Mouse (Mus musculus) liver, embryonic 16.5 days (tissue): ENCODE measurements around the gene Eif4ebp2. TPM values are rescaled to one million over a fixed set of nuclear protein-coding genes. Genes with fewer than 3 reads are reported as not detected.

Source experiments
- ATAC-seq: fragments of 200-750 bp; cut with Nextera tagmentation; 2 replicates; pipeline ENCODE4 v1.8.0; 2017; ENCODE audit warnings: low read depth, mild to moderate bottlenecking, moderate number of reproducible peaks, moderate library complexity
- H3K27ac ChIP-seq: fragments of 300-500 bp; sonication (generic); 2 replicates; pipeline ENCODE4 v1.5.1; 2014; ENCODE audit warnings: mild to moderate bottlenecking, low read length
- H3K27me3 ChIP-seq: fragments of 300-500 bp; sonication (generic); 2 replicates; pipeline ENCODE4 v1.6.1; 2014; ENCODE audit warnings: low read depth, low read length, mixed read lengths; ENCODE audit not compliant: control insufficient read depth, insufficient read depth
- H3K36me3 ChIP-seq: fragments of 300-500 bp; sonication (generic); 2 replicates; pipeline ENCODE4 v1.6.1; 2014; ENCODE audit warnings: mild to moderate bottlenecking; ENCODE audit not compliant: control insufficient read depth, insufficient read depth
- H3K4me1 ChIP-seq: fragments of 300-500 bp; sonication (generic); 2 replicates; pipeline ENCODE4 v1.6.1; 2014; ENCODE audit warnings: low read depth, low read length, mixed read lengths; ENCODE audit not compliant: control insufficient read depth
- H3K4me2 ChIP-seq: fragments of 300-500 bp; sonication (generic); 2 replicates; pipeline ENCODE4 v1.6.1; 2014; ENCODE audit warnings: low read depth, low read length, mixed read lengths
- H3K4me3 ChIP-seq: fragments of 300-500 bp; sonication (generic); 2 replicates; pipeline ENCODE4 v1.5.1; 2014; ENCODE audit warnings: low read depth, mild to moderate bottlenecking, low read length
- H3K9ac ChIP-seq: fragments of 300-500 bp; sonication (generic); 2 replicates; pipeline ENCODE4 v1.6.1; 2014; ENCODE audit warnings: low read depth, low read length
- H3K9me3 ChIP-seq: fragments of 300-500 bp; sonication (generic); replicated peaks from 2 replicates; pipeline ENCODE4 v1.6.1; 2016; ENCODE audit warnings: low read length; ENCODE audit not compliant: control insufficient read depth
- WGBS: fragments of 180-500 bp; shearing (Covaris S2); extraction: QIAGEN DNeasy Blood & Tissue Kit; methylation state at CpG from one replicate; pipeline ENCODE4 v1.1.7; 2014; ENCODE audit not compliant: insufficient replicate concordance; 5-methylcytosine and 5-hydroxymethylcytosine counted together
- polyA plus RNA-seq: library from polyadenylated mRNA; unstranded; fragments of >200 nt; fragmentation: Nextera tagmentation; extraction: Ambion mirVana; gene quantifications from 2 replicates; pipeline ENCODE4 v1.2.1, GENCODE M21; 2015

Gene Eif4ebp2
- polyA plus RNA-seq, 1 experiment from 2014 or later: 39.4 TPM

DNA sequence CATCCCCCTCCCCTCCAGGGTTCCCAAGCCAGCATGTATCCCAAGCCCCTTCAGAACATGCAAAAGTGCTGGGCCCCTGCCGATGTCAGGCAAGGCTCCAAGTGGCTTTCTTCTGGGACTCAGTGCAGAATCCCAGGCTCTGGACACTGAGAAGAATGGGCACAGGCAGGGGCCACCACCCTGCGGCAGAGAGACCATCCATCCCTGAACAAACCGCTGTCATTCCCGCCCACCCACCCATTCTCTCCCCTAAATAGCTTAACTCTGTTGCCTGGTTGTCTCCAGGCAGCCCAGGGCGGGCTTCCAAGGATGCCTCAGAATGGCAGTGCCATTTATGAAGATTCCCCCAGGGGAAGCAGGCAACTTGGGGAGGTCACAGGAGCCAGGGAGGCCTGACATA is 63.4 kb downstream of the Eif4ebp2 start:
- peaks cover under 1% of the 10 kb centered on the region; the same call in 1 of the 2 replicates for H3K27me3 ChIP-seq
- 64% methylated on average over 5 of the region's 5 CpGs for WGBS
- no peaks in the 10 kb centered on the region for H3K36me3 ChIP-seq
- ATAC-seq: no peak
- H3K4me2 ChIP-seq: no peak overlapping the region
- no peaks in the 10 kb centered on the region for H3K4me1 ChIP-seq
- H3K9me3 ChIP-seq: no peaks in the 10 kb centered on the region
- H3K4me3 ChIP-seq: no peak overlapping the region
- H3K27ac ChIP-seq: no peak overlapping the region
- H3K9ac ChIP-seq: no peak overlapping the region

DNA sequence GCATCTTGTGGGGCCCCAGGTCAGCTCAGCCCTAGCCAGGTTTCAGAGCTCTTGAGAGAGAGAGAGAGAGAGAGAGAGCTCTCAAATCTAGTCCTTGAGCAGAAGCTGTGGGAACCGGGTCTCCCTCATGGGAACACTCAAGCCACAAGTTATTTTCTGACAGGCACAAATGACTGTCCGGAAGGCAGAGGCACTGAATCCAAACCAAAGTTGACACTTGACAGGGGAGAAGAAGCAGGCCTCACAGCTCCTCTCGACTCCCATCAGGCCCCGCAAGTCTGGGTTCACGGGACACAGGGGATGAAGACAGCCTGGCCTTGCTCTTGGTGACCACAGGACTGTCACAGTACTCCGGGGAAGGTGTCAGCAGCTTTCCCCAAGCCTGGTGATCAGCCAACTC is 66.2 kb downstream of the Eif4ebp2 start:
- H3K27me3 ChIP-seq: peaks cover 28% of the 10 kb centered on the region
- H3K4me3 ChIP-seq: no peak overlapping the region
- WGBS: 37% methylated on average over 6 of the region's 6 CpGs
- H3K27ac ChIP-seq: no peak overlapping the region
- no peak overlapping the region for H3K9ac ChIP-seq
- no peaks in the 10 kb centered on the region for H3K36me3 ChIP-seq
- H3K9me3 ChIP-seq: no peaks in the 10 kb centered on the region
- ATAC-seq: no peak
- peaks cover 7% of the 10 kb centered on the region for H3K4me1 ChIP-seq
- no peak overlapping the region for H3K4me2 ChIP-seq

DNA sequence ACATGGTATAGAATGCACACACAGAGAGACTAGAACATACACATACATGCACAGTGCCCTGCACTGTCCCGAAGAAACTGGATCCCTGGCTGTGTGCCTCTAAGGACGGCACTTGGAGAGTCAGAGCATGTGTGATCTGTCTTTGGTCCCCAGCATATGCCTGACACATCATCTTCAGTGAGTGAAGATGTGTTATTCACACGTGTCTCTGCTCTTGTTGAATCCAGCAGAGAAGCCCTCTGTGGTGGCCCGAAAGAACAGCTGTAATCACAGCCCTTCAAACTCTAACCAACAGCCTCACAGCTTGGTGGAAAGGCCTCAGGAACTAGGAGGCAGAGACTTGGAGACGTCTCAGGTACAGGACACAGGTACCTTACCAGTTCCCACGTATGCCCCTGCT is 67.3 kb downstream of the Eif4ebp2 start:
- Histone ChIP-seq H3K36me3 (no peaks in the 10 kb centered on the region), H3K27ac (no peak overlapping the region), H3K4me2 (no peak overlapping the region), H3K9ac (no peak overlapping the region), H3K27me3 (peaks cover 38% of the 10 kb centered on the region), H3K9me3 (no peaks in the 10 kb centered on the region), H3K4me1 (peaks cover 13% of the 10 kb centered on the region), H3K4me3 (no peak overlapping the region)
- no peak for ATAC-seq
- 63% methylated on average over 6 of the region's 6 CpGs for WGBS

DNA sequence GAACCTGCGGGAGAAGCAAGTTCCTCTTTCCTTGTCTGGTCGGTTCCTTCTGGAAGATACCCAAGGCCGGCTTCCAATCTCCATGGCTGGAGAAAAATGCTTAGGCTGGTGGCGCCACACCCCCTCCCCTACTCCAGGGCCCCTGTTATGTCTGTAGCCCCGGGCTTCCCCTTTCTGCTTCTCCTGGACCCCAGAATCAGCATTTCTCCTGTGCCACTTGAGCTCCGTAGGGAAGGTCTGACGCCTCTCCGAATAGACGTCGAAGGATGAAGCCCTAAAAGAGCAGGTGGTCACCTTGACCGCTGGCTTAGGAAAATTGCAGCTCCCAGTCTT is 68.8 kb downstream of the Eif4ebp2 start:
- Histone ChIP-seq H3K4me3 (peak overlapping the region; percentile 59), H3K9ac (no peak overlapping the region), H3K27ac (no peak overlapping the region), H3K4me1 (peaks cover 13% of the 10 kb centered on the region), H3K27me3 (peaks cover 40% of the 10 kb centered on the region), H3K4me2 (peak overlapping the region; percentile 70), H3K9me3 (no peaks in the 10 kb centered on the region), H3K36me3 (no peaks in the 10 kb centered on the region)
- 12% methylated on average over 11 of the region's 11 CpGs for WGBS
- no peak for ATAC-seq

DNA sequence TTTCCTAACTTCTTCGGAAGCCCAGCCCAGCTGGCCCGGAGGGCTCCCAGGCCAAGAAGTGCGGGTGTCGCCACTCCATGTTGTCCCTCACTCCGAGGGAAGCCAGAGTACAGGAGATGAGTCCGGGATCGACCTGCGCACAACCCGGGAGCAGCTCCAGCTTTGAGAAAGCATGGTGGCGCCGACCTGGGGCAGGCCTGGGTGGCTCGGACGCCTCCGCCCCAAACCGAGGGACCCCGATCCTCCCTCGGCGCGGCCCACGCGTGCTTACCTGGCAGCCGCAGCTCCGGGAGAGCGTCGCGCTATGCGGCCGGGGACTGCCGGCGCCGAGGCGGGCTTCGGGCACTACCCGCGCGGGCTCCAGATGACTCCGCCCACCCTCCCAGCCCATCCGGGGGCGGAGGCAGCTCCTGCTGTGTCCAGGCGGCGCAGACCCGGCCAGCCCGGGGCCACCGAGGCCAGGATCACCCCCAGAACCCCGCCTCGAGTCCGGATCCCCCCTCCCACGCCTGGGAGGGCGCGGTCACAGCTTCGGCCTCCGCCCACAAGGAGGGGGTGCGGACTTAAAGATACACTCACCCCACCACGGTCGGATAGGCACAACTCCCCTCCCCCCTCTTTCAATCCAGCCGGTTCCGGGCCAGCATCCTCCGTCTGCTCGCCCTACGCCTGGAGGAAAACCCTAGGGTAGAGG is 69.3 kb downstream of the Eif4ebp2 start, which contains the start of gene Pald1:
Pald1 (minus strand) TSS at position 510 of the 694 bp plus-strand sequence.
- H3K36me3 ChIP-seq: no peaks in the 10 kb centered on the region
- H3K27me3 ChIP-seq: peaks cover 40% of the 10 kb centered on the region
- under 1% methylated on average over 59 of the region's 60 CpGs for WGBS
- no peaks in the 10 kb centered on the region for H3K9me3 ChIP-seq
- peak within 1 kb of the TSS; percentile 70 for H3K4me2 ChIP-seq
- peaks cover 13% of the 10 kb centered on the region for H3K4me1 ChIP-seq
- H3K9ac ChIP-seq: peak within 1 kb of the TSS; percentile 46
- ATAC-seq: peak; percentile 81
- peak within 1 kb of the TSS; percentile 59 for H3K4me3 ChIP-seq
- no peak within 1 kb of the TSS for H3K27ac ChIP-seq

DNA sequence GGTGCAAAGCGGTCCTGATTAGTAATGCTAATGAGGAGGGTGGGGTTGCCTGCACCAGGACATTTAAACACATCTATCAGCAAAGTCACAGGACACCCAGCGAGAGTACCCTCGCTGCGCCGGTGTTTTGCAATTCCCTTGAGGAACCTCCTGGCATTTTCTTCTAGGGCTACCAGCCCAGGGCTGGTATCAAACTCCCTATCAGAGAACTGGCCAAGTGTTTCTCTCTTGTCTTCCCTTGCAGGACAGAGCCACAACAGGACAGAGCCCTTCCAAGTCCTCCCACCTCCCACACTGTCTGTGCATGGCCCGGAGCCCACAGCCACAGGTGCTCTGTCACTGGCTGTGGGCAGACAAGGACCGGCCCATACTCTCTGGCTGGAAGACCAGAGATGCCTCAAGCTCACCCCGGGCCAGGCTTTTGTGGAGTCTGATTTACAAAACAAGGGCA is 70.2 kb downstream of the Eif4ebp2 start:
- peaks cover 40% of the 10 kb centered on the region for H3K27me3 ChIP-seq
- no peak for ATAC-seq

DNA sequence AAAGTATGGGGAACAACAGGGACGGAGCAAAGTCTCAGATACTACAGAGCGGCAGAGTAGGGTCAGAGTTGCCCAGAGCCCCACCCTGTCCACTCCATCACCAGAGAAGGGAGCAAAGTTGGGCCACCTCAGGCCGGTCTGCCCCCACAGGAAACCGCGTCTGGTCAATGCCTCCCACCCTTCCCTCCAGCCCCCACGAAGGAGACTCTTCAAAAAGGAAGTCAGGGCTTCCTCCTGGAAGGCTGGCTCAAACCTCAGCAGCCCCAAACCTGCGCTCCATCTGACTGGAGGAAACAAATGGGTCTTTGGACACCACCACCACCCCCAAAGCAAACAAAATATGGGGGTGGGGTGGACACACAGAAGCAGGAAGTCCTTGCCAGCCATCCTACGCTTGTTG is 70.6 kb downstream of the Eif4ebp2 start:
- H3K27me3 ChIP-seq: peaks cover 40% of the 10 kb centered on the region
- 0 out of 2 replicates have a peak, but pooled peaks have one; percentile 7 for ATAC-seq
- peaks cover 13% of the 10 kb centered on the region for H3K4me1 ChIP-seq
- no peak overlapping the region for H3K27ac ChIP-seq
- no peaks in the 10 kb centered on the region for H3K9me3 ChIP-seq
- H3K9ac ChIP-seq: no peak overlapping the region
- peak overlapping the region; percentile 59 for H3K4me3 ChIP-seq
- no peaks in the 10 kb centered on the region for H3K36me3 ChIP-seq
- 1% methylated on average over 8 of the region's 8 CpGs for WGBS
- H3K4me2 ChIP-seq: peak overlapping the region; percentile 70

More for the DNA sequence above, 70.2 kb downstream of the Eif4ebp2 start:
- Histone ChIP-seq H3K9me3 (no peaks in the 10 kb centered on the region), H3K9ac (no peak overlapping the region; the same call in 1 of the 2 replicates), H3K4me3 (peak overlapping the region; percentile 59), H3K36me3 (no peaks in the 10 kb centered on the region), H3K27ac (no peak overlapping the region), H3K4me1 (peaks cover 13% of the 10 kb centered on the region), H3K4me2 (peak overlapping the region; percentile 70)
- WGBS: 1% methylated on average over 8 of the region's 8 CpGs

DNA sequence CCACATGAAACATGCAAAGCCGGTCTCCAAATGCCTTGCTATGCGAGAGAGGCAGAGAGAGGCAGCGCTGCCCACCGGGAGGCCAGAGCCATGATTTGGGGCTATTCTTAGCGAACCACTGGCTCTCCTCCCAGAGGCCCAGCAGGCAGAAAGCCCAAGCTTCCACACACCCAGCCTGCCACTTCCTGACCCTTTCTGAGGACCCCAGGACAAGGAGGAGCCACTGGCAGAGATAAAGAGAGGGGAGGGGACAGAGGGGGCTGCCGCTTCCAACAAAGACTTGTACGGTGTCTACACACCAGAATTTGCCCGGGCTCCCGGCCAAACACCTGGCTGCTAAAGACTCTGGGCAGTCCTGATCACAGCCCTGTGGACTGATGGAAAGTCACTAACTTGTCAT is 72.3 kb downstream of the Eif4ebp2 start:
- Histone ChIP-seq H3K4me2 (no peak overlapping the region), H3K4me3 (no peak overlapping the region), H3K9me3 (no peaks in the 10 kb centered on the region), H3K9ac (no peak overlapping the region), H3K36me3 (no peaks in the 10 kb centered on the region), H3K4me1 (peaks cover 16% of the 10 kb centered on the region), H3K27me3 (peaks cover 40% of the 10 kb centered on the region), H3K27ac (0 out of 2 replicates have a peak overlapping the region, but pooled peaks have one; percentile 4)
- no peak for ATAC-seq
- 20% methylated on average over 9 of the region's 9 CpGs for WGBS

DNA sequence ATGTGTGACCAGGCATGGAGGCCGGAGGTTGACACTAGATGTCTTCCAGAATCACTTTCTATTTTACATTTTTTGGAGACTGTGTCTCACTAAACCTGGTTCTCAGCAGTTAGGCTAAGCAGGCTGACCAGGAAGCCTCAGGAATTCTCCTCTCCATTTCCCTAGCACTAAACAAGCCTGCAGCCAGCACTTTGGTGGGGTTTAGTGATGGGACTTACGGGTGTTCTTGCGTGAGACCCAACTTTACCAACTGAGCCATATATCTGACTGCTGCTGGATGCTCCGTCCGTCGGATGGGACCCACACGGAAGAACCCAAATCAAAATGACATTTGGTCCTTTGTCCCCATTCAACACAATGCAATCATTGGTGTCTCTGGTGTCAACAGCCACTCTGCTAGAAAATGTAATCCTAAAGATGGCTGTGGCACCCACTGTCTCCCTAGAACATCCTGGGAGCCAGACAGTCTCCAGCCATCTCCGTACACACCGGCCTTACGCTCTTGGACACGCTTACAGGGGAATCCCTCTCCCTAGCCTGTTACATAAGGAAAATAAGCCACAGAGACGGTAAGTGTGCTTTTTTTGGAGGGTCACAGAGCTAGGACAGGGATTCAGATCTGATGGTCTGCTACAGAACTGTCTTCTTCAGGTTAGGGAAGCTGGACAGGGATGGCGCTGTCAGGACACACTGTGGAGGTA is 73.0 kb downstream of the Eif4ebp2 start:
- WGBS: 77% methylated on average over 13 of the region's 13 CpGs
- Histone ChIP-seq H3K9ac (no peak overlapping the region), H3K4me3 (no peak overlapping the region), H3K27ac (no peak overlapping the region), H3K4me2 (no peak overlapping the region), H3K9me3 (no peaks in the 10 kb centered on the region), H3K36me3 (no peaks in the 10 kb centered on the region), H3K4me1 (peaks cover 23% of the 10 kb centered on the region), H3K27me3 (peaks cover 40% of the 10 kb centered on the region)
- ATAC-seq: no peak
